Mouse (Mus musculus) embryonic facial prominence, embryonic 10.5 days (tissue): ENCODE data around the gene Capn8. TPM values are rescaled to one million over a fixed set of nuclear protein-coding genes. Genes with fewer than 3 reads are reported as not detected.

Experiments used
- DNase-seq: peaks from one replicate; pipeline ENCODE4 v3.0.0-alpha.2; 2017; ENCODE audit warnings: low spot score
- H3K27ac ChIP-seq: fragments of 300-500 bp; sonication (generic); replicated peaks from 2 replicates; pipeline ENCODE4 v1.5.1; 2016; ENCODE audit warnings: mild to moderate bottlenecking
- H3K27me3 ChIP-seq: fragments of 300-500 bp; sonication (generic); replicated peaks from 2 replicates; pipeline ENCODE4 v1.6.1; 2016; ENCODE audit warnings: low read depth, mild to moderate bottlenecking; ENCODE audit not compliant: poor library complexity, severe bottlenecking
- H3K36me3 ChIP-seq: fragments of 300-500 bp; sonication (generic); replicated peaks from 2 replicates; pipeline ENCODE4 v1.6.1; 2016; ENCODE audit warnings: mild to moderate bottlenecking, moderate library complexity
- H3K4me1 ChIP-seq: fragments of 300-500 bp; sonication (generic); 2 replicates; pipeline ENCODE4 v1.6.1; 2016
- H3K4me3 ChIP-seq: fragments of 300-500 bp; sonication (generic); 2 replicates; pipeline ENCODE4 v1.5.1; 2016; ENCODE audit warnings: mild to moderate bottlenecking, moderate library complexity
- H3K9me3 ChIP-seq: fragments of 300-500 bp; sonication (generic); 2 replicates; pipeline ENCODE4 v1.6.1; 2016; ENCODE audit warnings: mild to moderate bottlenecking
- WGBS: fragments of 180-500 bp; shearing (Covaris S2); methylation state at CpG from one replicate; pipeline ENCODE4 v1.1.7; 2016; 5-methylcytosine and 5-hydroxymethylcytosine counted together
- polyA plus RNA-seq: library from polyadenylated mRNA; unstranded; fragments of >200 nt; fragmentation: Nextera tagmentation; extraction: Ambion mirVana; gene quantifications from 2 replicates; pipeline ENCODE4 v1.2.1, GENCODE M21; 2016

The Capn8 gene
- polyA plus RNA-seq, 1 experiment from 2014 or later: not detected

DNA sequence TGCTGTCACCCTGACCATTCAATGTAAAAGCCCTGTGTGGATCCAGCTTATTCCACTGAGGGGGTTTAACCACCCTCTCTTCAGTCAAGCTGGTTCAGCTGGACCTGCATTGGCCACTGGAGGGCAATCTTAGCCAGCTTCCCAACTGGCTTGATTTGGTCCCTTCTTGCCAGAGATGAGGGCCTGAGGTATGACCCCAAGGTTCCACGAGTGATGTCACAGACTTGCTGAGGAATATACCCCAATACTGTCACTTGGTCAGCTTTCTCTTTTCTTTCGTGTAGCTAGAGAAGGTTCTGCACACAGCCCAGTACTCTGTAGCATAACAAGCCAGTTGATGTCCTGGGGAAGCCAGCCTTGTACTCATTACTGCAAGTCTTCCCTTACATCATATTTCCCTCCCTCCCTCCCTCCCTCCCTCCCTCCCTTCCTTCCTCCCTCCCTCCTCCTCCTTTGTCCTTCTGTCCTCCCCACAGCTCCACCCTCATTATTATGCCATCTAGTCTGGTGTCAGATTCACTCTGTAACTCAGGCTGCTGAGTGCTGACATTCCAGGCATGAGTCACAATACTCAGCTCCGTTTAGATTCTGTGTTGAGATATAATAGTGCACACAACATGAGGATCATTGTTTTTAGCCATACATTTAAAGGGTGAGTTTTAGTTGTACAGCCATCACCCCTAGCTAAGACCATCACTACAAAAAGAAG is 4.3 kb upstream of the Capn8 start:
- 30% methylated on average over 3 of the region's 3 CpGs for WGBS
- DNase-seq: peak; percentile 73
- Histone ChIP-seq H3K27me3 (peaks cover 13% of the 10 kb centered on the region), H3K36me3 (no peaks in the 10 kb centered on the region), H3K4me1 (peaks cover 39% of the 10 kb centered on the region), H3K27ac (no peak overlapping the region), H3K4me3 (no peak overlapping the region), H3K9me3 (no peaks in the 10 kb centered on the region)

DNA sequence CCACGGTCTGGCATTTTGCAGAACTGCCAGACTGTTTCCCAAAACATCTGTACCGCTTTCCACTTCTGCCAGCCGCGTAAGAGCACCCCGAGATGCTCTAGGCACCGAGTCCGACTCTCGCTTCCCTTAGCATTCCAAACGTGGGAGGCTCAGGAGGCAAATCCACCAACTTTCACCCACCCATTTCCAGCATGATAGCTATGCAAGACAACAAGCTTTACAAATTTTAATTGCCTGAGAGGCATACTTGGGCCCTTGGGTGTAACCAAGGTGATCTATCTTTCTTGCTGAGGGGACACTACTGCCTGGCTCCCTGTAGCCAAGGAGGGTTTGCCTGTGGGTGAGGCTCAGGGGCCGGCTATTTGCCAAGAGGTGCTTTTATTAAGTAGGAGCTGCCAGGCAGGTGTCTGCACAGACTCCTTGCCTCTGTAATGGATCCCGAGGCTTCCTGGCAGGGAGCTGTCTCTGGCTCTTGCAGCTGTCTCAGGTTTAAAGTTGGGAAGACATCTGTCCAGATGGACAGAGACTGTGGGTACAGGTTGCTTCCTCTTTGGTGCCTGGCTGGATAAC is 2.8 kb upstream of the Capn8 start:
- 77% methylated on average over 11 of the region's 11 CpGs for WGBS
- DNase-seq: no peak
- Histone ChIP-seq H3K4me1 (peaks cover 39% of the 10 kb centered on the region), H3K36me3 (no peaks in the 10 kb centered on the region), H3K9me3 (no peaks in the 10 kb centered on the region), H3K27me3 (peaks cover 13% of the 10 kb centered on the region), H3K27ac (no peak overlapping the region), H3K4me3 (no peak overlapping the region)

DNA sequence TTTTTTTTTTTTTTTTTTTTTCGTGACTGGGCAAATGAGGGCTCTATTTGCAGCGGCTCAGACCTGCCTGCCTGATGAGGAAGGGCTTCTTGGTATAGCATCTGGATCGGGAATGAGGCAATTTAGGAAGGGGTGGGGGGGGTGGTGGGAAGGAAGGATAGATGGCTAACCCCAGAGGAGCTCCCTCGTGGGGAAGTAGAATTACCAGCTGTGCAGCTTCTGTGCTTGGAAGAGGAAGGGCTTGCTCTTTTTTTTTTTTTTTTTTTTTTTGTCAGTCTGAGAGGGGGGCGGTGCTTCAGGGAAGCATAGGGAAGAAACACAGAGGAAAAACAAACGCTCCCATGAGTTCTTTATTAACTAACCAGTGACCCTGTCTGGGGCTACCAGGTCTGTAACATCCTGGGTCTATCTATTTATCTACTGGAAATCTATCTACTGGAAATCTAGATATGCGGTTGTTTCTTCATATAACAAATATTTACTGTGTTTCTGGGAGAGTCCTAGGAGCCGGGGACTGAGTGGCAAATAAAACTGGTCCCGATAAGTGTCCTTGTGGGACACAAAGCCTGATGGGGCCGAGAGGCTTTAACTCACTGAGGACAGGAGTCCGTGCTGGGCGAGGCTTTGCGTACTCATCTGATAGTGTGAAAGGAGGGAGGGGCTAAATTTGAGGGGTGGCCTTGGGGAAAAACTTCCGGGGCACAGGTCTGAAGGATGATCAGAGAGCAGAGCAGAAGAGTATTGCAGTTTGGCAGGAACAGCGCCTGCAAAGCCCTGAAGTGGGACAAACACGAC is 2.0 kb upstream of the Capn8 start:
- no peaks in the 10 kb centered on the region for H3K9me3 ChIP-seq
- WGBS: 47% methylated on average over 16 of the region's 16 CpGs
- H3K27ac ChIP-seq: peak overlapping the region; percentile 35; the same call in 1 of the 2 replicates
- DNase-seq: peak; percentile 61
- H3K36me3 ChIP-seq: no peaks in the 10 kb centered on the region
- H3K4me1 ChIP-seq: peaks cover 35% of the 10 kb centered on the region
- H3K27me3 ChIP-seq: peaks cover 19% of the 10 kb centered on the region
- no peak overlapping the region for H3K4me3 ChIP-seq

DNA sequence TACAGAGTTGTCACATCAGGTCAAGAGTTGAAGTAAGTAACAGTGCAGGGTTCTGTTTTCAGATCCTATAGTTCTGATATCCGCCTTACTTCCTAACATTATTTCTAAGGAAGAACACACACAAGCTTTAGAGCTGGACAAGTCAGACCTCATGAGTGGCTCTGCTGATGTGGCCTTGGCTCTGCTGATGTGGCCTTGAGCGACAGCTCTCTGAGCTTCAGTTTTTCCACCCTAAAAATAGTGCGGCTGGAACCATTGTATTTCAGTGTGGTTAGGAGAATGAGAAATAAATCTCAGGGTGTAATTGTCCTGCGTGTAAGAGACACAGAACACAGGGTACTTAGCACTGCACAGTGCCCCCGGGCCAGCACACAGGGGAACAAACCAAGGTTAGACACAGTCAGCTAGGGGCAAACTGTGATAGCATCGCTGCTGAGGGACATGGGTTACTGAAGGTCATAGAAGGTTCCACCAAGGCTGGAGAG is 586 bp downstream of the Capn8 start:
- Histone ChIP-seq H3K36me3 (no peaks in the 10 kb centered on the region), H3K27ac (no peak overlapping the region), H3K4me3 (no peak overlapping the region), H3K27me3 (peaks cover 26% of the 10 kb centered on the region), H3K9me3 (no peaks in the 10 kb centered on the region), H3K4me1 (peaks cover 31% of the 10 kb centered on the region)
- WGBS: 92% methylated on average over 6 of the region's 6 CpGs
- no peak for DNase-seq

DNA sequence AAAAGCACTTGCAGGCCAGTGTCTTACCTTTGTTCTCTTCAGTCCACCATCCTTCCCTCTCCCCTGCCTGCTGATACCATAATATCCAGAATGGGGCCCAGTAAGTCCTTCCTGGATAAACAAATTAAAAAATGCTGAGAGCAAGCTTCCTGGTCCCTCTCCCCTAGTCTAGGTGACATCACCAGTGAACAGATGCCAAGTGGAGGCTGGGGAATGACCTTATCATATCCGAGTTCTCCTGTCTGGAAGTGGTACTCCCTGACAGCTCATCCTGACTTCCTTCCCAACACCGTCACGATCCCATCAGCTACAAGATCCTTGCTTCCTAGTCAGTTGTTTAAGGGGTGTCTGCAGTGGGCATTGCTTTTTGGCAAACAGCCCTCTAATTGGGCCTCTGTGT is 6.3 kb downstream of the Capn8 start:
- WGBS: 80% methylated on average over 3 of the region's 3 CpGs
- Histone ChIP-seq H3K27ac (no peak overlapping the region), H3K4me1 (peaks cover 20% of the 10 kb centered on the region), H3K36me3 (no peaks in the 10 kb centered on the region), H3K4me3 (no peak overlapping the region), H3K9me3 (no peaks in the 10 kb centered on the region), H3K27me3 (peaks cover 29% of the 10 kb centered on the region)
- DNase-seq: no peak

DNA sequence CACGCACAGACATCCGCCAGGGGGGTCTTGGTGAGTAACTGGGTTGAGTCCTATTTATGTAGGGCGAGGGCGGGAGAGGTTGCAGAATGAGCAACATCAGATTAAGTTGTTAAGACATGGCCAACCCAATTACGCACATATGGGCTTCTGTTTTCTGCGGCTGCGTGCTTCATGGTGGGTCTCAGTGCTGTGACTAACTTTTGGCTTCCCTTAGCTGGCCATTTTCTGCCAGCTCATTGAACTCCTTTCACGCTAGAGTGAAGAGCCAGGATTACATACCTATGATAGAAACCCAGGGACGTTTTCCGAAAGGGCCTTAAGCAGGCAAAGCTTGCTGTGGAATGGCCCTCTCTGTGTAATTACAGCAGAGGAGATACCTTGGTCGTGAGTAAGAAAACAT is 7.2 kb downstream of the Capn8 start:
- Histone ChIP-seq H3K27me3 (peaks cover 29% of the 10 kb centered on the region), H3K36me3 (no peaks in the 10 kb centered on the region), H3K4me3 (no peak overlapping the region), H3K4me1 (peaks cover 20% of the 10 kb centered on the region), H3K27ac (no peak overlapping the region), H3K9me3 (no peaks in the 10 kb centered on the region)
- WGBS: 81% methylated on average over 11 of the region's 11 CpGs
- DNase-seq: no peak

DNA sequence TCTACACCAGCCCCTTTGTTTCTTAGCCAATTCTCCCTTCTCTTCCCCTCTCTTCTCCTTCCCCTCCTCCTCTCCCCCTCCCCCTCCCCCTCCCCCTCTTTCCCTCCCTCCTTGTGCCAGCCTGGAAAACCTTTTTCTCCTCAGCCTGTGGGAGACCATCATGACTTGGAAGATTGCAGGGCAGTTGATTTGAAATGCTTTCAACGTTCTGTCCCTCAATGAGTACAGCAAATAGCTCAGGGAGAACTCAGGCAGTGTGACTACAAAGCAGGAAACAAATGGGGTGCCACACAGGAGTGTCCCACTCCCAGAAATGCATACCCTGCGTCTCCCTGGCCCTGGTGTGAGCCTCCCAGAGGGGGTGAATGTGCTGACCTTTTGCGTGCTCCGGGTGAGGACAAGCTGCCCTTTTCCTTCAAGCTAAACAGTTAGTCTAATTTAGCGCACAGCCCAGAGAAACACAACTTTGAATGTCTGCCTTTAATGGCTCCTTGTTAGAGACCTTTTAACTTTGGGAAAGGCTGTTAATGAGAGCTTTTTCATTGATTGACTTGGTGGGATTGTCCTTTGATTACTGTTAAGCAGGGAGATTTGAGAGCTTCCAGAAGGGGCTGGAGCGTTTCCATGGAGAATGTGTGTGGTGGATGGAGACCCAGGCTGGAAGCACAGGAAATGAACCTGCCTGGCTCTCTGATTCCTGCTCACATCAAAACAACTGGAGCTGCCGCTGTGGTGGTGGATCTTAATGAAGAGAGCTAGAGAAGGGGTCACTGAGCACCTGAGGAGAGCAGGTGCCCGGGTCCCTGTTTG is 9.3 kb downstream of the Capn8 start:
- no peaks in the 10 kb centered on the region for H3K36me3 ChIP-seq
- no peaks in the 10 kb centered on the region for H3K9me3 ChIP-seq
- H3K4me1 ChIP-seq: peaks cover 20% of the 10 kb centered on the region
- 10% methylated on average over 8 of the region's 8 CpGs for WGBS
- peak overlapping the region; percentile 81 for H3K27ac ChIP-seq
- H3K27me3 ChIP-seq: peaks cover 26% of the 10 kb centered on the region
- peak; percentile 63 for DNase-seq
- no peak overlapping the region for H3K4me3 ChIP-seq

DNA sequence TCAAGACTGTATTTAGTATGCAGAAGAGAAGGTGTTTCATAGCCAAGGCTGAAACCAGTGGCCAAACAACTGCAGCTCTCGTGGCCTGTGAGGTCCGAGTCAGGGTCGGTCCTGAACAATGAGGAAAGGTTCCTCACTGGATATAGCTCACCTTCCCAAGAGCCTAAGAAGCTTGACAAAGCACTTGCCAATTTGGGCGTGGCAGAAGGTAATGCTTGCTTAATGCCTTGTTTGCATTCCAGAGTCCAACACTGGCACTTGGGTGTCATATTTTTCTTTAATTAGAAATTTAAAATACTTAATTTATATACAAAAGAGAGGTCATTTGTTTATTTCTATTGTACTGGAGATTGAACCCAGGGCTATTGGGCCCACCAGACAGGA is 9.9 kb downstream of the Capn8 start:
- H3K9me3 ChIP-seq: no peaks in the 10 kb centered on the region
- no peaks in the 10 kb centered on the region for H3K36me3 ChIP-seq
- H3K4me1 ChIP-seq: peaks cover 20% of the 10 kb centered on the region
- H3K27ac ChIP-seq: peak overlapping the region; percentile 81; the same call in 1 of the 2 replicates
- no peak for DNase-seq
- H3K4me3 ChIP-seq: no peak overlapping the region
- peaks cover 29% of the 10 kb centered on the region for H3K27me3 ChIP-seq
- WGBS: 49% methylated on average over 4 of the region's 4 CpGs

DNA sequence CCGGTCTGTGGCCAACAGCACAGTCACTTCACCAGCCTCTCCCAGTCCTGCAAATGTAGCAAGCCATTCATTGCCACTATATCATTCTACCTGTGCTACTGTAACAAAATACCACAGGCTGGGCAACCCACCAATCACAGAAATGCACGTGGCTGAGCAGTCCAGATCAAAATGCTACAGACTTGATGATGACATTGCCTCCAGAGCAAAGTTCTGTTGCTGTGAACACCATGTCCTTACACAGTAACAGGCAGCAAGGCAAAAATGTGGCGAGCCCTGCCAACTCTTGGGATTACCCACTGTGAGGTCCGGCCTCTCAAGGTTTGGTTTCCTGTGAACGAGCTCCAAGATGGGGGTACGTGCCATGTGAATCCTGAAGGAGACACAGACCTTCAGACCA is 19.4 kb downstream of the Capn8 start:
- no peak for DNase-seq
- Histone ChIP-seq H3K4me3 (no peak overlapping the region), H3K4me1 (peaks cover 19% of the 10 kb centered on the region), H3K9me3 (no peaks in the 10 kb centered on the region), H3K27ac (no peak overlapping the region), H3K27me3 (peaks cover 58% of the 10 kb centered on the region), H3K36me3 (no peaks in the 10 kb centered on the region)
- WGBS: 91% methylated on average over 6 of the region's 6 CpGs

DNA sequence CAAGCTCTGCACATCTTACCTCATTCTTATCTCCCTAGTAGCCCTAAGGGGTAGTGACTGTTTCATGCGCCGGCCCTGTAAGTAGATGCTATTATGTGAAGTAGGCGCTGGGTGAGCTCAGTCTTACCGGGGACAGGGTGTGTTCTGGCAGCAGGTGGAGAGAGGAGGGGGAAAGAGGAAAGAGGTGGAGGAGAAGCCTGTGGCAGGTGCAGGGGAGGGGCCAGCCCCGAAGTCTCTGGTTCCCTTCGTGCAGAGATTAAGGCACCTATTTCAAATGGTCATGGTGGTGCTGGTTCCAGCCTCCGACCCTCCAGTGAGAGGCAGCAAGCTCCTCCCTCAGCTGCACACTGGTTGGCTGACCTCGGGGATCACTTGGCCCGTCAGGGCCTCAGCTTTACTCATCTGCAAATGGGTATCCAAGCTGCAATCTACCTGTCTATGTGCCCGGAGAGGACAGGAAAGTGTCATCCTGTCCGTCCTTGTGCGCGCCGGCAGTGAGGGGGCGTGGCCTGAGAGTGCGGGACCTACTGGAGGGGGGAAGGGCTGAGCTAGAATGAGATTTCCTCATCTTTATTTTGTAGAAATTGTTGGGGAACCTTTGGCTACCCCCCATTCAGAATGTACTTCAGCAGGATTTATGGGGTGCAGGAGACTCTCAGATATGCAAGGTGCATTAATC is 20.5 kb downstream of the Capn8 start:
- no peak overlapping the region for H3K27ac ChIP-seq
- WGBS: 18% methylated on average over 16 of the region's 16 CpGs
- H3K4me1 ChIP-seq: peaks cover 19% of the 10 kb centered on the region
- peaks cover 54% of the 10 kb centered on the region for H3K27me3 ChIP-seq
- no peaks in the 10 kb centered on the region for H3K36me3 ChIP-seq
- no peak for DNase-seq
- no peaks in the 10 kb centered on the region for H3K9me3 ChIP-seq
- peak overlapping the region; percentile 44 for H3K4me3 ChIP-seq

DNA sequence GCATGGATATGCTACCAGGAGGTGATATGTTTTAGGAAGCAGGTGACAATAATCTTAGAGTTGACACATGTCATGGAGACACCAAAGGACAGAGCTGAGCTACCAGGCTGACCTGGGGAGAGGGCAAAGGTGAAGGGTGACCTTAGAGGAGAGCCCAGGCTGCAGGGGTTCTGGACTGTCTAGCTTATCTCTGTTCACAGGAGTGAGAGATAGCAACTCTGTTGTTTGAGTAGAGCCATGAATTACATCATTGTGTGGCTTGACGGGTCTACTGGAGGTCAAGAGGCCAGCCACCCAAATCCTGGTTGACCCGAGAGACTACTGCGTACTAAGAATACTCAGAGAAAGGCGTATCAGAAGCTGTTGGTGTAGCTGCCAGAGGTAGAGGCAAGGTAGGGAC is 22.9 kb downstream of the Capn8 start:
- DNase-seq: no peak
- peaks cover 46% of the 10 kb centered on the region for H3K27me3 ChIP-seq
- peaks cover 21% of the 10 kb centered on the region for H3K4me1 ChIP-seq
- no peak overlapping the region for H3K27ac ChIP-seq
- H3K36me3 ChIP-seq: no peaks in the 10 kb centered on the region
- no peaks in the 10 kb centered on the region for H3K9me3 ChIP-seq
- WGBS: 54% methylated on average over 4 of the region's 4 CpGs
- H3K4me3 ChIP-seq: no peak overlapping the region

DNA sequence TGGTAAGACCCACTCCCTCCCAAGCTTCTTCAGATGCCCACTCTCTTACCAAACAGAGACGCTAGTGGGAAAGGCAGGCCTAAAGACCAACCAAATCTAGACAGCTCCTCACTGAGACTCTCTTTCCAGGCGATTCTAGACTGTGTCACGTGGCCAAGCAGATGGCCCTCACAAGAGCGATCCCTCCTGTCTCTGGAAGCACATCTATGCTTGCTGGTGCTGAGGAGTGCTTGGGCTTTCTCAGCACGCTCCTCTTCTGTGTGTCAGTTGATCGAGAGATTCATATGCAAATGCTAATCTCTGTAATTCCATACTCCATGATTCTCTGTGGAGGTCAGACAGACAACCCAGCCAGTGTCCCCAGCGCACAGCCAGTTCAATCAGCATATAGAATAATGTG is 26.7 kb downstream of the Capn8 start:
- DNase-seq: no peak
- Histone ChIP-seq H3K4me1 (peaks cover 42% of the 10 kb centered on the region), H3K4me3 (no peak overlapping the region), H3K27ac (no peak overlapping the region), H3K36me3 (no peaks in the 10 kb centered on the region), H3K27me3 (peaks cover 13% of the 10 kb centered on the region; the same call in 1 of the 2 replicates), H3K9me3 (no peaks in the 10 kb centered on the region)
- WGBS: 75% methylated on average over 7 of the region's 7 CpGs
